Mouse (Mus musculus): ENCODE results near the gene Zfp846.

DNA sequence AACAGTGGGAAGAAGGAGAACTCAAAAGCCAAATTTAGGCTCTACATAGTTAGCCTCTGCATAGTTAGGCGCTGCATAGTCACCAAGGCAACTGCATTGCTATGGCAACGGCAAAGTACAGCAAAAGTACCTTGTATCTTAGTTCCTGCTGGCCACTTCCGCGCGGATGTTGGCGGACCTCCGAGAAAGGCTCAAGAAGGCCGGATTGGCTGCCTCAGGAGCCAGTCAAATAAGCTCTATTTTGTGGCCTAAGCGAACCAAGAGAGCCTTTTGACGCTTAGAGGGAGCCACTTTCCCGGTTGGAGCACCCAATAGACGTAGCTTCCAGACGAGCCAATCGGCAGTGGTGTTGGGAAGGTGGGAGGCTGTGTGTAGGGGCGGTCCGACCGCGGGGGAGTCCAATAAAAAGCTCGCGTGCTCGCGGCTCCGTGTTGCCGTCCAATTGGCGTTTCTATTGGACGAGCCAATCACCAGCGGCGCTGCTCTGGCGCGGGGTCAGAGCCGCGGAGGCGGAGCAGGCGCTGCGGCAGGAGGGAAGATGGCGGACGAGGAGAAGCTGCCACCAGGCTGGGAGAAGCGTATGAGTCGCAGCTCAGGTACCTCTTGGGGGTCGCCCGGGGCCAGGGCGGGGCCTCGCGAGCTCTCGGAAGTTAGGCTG, 70.6 kb downstream of the Zfp846 start, which contains the start of gene Pin1:
- no peak for TF ChIP-seq CTCF (IDR thresholded peaks at IDR 0.05; ENCODE audit: low read depth, low read length)
- TF ChIP-seq POLR2A (IDR thresholded peaks at IDR 0.05; ENCODE audit: extremely low read depth, insufficient read depth, low read length) = peak; percentile 63
